Mouse (Mus musculus): ENCODE results near the gene St8sia4.
"Not testable (repeated sequence)": the region's sequence is repeated elsewhere in the genome, so short reads cannot be mapped to it uniquely, and the experiment has no call there.

Gene St8sia4

DNA sequence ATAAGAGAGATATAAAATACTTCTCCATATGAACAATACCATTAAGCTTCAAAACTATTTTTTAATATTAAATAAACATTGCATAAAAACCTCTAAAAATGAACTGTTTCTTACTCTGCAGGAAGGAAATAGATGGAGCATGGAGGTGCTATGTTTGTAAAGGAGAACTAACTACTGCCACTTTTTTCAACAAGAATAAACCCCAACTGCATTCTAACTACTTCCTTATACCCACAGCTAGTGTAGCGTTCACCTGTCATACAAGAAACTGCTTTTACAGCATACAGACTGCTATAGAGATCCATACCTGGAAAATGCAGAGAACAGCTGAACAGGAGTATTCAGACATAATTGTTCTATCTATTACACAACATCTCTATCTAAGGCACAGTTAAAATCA, 70.5 kb downstream of the St8sia4 start:
- no peak for DNase-seq (ENCODE audit: extremely low spot score, low read depth, low spot score)

DNA sequence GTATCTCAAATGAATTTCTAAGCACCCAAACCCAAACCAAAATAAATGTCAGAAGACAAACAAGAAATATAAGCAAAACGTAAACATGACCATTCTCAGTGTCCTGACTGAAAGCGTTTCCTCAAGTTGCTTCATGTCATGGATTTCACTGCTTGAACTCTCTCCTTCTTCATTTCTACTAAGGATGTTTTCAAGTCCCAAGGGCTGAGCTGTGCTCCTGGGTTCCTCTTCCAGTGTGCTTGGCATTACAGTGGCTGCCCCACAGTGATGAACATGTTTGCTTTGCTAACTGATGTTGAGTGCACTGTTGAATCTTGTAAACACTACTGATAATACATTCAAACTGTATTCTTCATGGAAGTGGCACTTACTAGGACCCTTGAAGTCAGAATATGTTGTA, 76.3 kb downstream of the St8sia4 start:
- DNase-seq (ENCODE audit: extremely low spot score, low read depth, low spot score) = no peak

DNA sequence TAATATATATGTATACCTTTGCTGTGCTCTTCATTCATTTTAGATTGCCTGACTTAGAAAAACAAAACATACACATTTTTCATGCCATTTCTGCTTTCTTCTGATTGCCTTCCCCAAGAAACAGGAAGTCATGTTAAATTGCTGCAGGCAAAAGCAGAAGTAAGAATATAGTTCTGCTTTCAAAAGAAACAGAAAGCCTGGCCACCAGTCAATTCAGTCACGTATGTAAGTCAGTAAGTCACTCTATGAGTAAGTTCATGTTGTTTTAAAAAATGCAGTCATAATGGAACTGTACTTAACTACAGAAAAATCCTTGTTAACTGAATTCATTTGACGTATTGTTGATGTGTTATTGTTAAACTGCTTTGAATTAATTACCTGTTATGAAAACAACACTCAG, 77.3 kb downstream of the St8sia4 start:
- DNase-seq (ENCODE audit: extremely low spot score, low read depth, low spot score) = no peak

DNA sequence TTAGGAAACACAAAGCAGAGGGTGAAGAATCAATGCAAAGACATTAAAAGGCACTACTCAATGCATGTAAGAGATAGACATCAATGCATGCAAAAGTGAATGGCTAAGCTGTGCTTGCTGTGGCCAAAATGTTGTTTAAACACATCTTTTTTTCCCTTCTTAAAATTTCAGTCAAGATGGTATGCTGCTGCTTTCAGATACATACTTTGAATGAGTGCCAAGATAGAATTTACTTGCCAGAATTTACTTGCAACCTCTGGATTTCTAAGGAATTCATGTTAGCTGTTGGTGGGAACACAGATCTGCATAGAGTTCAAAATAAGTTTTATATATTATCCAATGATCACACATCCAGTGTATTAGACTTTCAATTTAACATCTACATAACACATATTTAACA, 77.9 kb downstream of the St8sia4 start:
- no peak for DNase-seq (ENCODE audit: extremely low spot score, low read depth, low spot score)

DNA sequence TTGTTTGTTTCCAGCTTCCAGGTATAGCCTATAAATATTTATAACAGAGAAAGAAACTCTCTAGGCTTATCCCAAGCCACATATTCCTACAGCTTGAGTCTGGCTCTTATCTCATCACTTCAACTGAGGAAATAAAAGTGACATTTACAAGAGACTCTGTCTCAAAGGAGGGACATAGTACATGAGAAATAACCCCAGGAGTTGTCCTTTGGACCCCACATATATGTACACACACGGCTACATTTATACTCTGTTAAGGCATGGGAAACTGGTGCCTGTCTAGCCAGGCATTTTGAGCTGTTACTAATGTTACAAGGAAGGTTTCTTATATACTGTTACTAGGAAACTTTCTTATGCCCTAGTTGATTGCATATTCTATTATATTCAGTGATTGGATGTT, 84.1 kb downstream of the St8sia4 start:
- no peak for DNase-seq (ENCODE audit: extremely low spot score, low read depth, low spot score)

DNA sequence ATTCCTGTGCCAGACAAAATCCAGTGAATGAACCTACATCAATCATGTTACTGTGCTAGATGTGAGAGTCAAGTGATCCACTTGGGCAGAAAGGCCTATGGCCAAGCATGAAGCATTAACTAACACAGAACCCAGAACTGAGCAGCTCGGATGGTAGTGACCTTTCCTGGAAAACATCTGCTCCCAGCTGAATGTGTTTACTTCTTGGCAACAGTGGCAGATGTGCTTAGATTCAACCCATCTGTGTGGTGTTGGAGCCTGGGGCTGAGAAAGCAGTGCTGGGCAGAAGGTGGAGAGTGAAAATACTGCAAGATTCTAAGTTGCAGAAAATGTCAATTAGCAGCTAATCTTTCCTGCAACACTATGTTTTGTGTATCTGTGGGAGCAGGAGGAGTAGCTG, 85.1 kb downstream of the St8sia4 start:
- peak; percentile 5 for DNase-seq (ENCODE audit: extremely low spot score, low read depth, low spot score)

DNA sequence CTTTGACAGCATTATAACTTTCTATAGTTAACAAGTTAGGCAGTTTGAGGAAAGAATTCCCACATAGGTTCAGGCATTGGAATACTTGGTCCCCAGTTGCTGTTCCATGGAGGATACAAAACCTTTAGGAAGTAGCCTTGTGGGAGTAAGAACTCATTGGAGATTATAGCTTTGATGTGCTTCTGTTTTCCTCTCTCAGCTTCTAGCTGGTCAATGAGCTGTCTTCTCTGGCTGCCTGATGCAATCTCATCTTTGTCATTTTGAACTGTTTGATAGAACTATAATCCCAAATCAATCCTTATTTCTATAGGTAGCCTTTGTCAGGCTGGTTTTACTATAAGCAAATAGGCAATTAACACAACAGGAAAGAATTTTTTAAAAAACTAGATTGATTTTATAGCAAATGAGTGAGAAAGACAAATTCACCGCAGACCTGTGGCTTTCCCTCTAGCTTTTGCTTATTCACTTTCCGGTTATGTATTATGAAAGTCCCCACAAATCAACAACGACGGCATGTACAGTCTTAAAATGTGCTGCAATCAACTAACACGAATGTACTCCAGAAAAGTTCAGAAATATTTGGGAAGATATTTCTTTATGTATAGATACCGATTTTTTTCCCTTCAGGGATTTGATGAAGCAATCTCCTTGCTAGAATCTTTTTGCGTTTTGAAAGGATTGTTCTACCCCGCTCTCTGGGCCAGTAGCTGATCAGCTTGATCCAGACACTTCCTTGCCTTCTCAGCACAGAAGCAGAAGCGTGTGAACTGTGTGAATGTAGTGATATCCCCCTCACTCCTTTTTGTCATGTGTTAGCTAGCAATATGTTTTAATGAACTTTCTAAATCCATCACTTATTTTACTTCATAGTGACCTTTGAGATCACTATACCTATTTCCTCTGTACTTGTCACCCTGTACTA, 94.5 kb downstream of the St8sia4 start:
- no peak for DNase-seq (ENCODE audit: extremely low spot score, low read depth, low spot score)

DNA sequence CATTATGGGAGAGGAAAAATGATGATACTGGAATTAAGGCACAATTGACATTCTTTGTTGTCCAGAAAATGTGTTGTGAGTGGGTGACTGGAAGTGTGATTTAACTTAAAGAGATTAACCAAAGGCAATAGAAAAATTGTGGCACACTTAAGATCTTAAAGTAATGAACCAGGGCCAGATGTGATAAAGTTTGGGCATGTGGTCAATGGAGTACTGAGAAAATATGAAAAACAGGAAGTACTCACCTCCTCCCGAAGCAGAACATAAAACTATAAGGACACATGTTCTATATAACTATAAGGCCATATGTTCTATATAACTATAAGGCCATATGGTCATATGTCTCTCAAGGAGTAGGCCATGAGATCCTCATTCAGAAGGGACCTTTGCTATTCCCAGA, 96.3 kb downstream of the St8sia4 start:
- no peak for DNase-seq (ENCODE audit: extremely low spot score, low read depth, low spot score)

DNA sequence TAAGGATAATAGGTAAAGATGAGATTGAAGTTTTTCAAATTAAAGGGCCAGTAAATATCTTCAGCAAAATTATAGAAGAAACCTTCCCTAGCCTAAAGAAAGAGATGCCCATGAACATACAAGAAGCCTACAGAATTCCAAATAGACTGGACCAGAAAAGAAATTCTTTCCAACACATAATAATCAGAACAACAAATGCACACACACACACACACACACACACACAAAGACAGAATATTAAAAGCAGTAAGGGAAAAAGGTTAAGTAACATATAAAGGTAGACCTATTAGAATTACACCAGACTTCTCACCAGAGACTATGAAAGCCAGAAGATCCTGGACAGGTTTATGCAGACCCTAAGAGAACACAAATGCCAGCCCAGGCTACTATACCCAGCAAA, 112.8 kb downstream of the St8sia4 start:
- not testable (repeated sequence) for DNase-seq (ENCODE audit: extremely low spot score, low read depth, low spot score)

DNA sequence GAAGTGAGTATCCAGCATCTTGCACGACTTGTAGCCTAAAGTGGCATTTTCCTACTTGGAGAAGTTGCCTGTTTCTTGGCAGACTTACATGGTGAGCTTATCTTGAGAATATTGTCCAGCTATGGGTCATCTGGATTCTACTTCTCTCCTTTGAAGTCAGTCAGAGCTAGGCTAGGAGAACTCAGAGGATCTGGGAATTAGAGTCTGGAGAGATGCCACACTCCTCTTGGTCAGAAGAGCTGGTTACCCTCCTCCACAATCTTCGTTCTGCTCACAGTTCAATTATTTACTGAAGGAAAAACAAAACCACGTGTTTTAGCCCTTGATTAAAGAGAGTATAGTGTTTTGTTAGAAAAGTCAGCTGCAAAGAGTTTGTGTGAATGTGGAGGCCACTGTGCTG, 125.9 kb downstream of the St8sia4 start:
- no peak for DNase-seq (ENCODE audit: extremely low spot score, low read depth, low spot score)

Data from hindlimb bud, embryonic 11.5 days (tissue).